Mouse (Mus musculus) lung, adult 10 weeks (tissue): ENCODE data around the gene Ccl24. TPM values are rescaled to one million over a fixed set of nuclear protein-coding genes. Genes with fewer than 3 reads are reported as not detected.

ENCODE experiments used
- polyA plus RNA-seq: library from polyadenylated mRNA; stranded (reverse); fragments of 350-450 nt; fragmentation: Illumina TruSeq; extraction: RNeasy Lipid Tissue Mini Kit (QIAGEN cat#74804); gene quantifications from one replicate; pipeline ENCODE4 v1.2.3, GENCODE M21; 2014; ENCODE audit warnings: low read depth, low replicate concordance; ENCODE audit not compliant: insufficient read depth

Ccl24 gene
- 4.1 TPM for polyA plus RNA-seq

DNA sequence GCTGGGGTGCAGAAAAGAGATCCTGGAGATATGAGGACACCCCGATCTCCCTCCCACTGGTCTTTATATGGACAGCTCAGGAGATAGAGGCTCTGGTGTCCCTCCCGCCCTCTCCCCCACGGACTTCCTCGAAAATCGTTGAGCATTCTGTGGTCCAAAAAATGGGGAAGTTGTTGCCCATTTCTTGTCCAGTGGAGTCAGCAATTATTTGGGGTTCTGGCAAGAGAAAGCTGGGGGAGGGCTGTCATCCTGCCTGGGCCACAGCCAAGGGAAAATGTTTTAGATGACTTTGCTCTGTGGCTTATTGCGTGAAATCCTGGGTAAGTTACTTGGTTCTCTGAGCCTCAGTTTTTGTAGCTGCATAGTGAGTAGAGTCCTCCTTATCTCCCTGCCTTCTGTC lies at the start of gene Ccl24:
Gene Ccl24, minus strand, starts transcription at position 44 of the 400 bp plus-strand sequence.

GRCm38 (mm10) chr5:135563469-135563868 lies 9.4 kb downstream of the Ccl24 start, which contains the start of gene Ccl26:
TSS of gene Ccl26 (minus strand) at chr5:135563569.

GRCm38 (mm10) chr5:135544865-135545797 lies 27.7 kb downstream of the Ccl24 start, which contains the start of gene Hip1:
TSS of gene Hip1 (minus strand) at chr5:135545120.

Other genes with a start within 250 kb of the Ccl24 start
- not detected for gene Fkbp6, start 223.0 kb downstream of the Ccl24 start, polyA plus RNA-seq
- gene Trim50, start 219.8 kb downstream of the Ccl24 start, polyA plus RNA-seq, result not detected
- 8.1 TPM for gene Nsun5, start 203.1 kb downstream of the Ccl24 start, polyA plus RNA-seq
- 6.6 TPM for gene Pom121, start 178.5 kb downstream of the Ccl24 start, polyA plus RNA-seq
- 13.6 TPM for gene Hip1, start 27.9 kb downstream of the Ccl24 start, polyA plus RNA-seq
- gene Ccl26, start 9.5 kb downstream of the Ccl24 start, polyA plus RNA-seq, result not detected
- gene Rhbdd2, start 59.6 kb upstream of the Ccl24 start, polyA plus RNA-seq, result 8.2 TPM
- gene Por, start 97.0 kb upstream of the Ccl24 start, polyA plus RNA-seq, result 138 TPM
- gene Tmem120a, start 171.4 kb upstream of the Ccl24 start, polyA plus RNA-seq, result 24.1 TPM
- 2.5 TPM for gene Styxl1, start 205.3 kb upstream of the Ccl24 start, polyA plus RNA-seq
- gene Mdh2, start 205.4 kb upstream of the Ccl24 start, polyA plus RNA-seq, result 172 TPM
- not detected for gene Srrm3, start 233.8 kb upstream of the Ccl24 start, polyA plus RNA-seq